Mouse (Mus musculus): ENCODE measurements around the gene Tmem26.

Gene Tmem26

DNA sequence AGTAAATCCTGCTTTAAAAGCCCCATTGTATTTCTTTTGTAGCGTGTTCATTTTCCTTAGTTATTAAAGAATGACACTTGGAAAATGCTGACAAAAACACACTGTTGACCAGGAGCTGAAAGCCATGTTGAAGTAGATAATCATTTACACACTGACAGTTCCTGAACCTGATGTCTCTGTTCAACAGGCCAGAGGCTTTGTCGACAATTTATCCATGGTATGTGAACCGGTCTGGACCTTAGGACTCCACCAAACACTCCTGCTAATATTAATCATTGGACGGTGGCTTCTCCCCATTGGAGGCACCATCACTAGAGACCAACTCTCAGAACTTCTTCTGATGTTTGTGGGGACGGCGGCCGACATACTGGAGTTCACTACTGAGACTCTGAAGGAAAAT is 27.5 kb downstream of the Tmem26 start:
- DNase-seq (ENCODE audit: low spot score in 2 of 2): no peak

DNA sequence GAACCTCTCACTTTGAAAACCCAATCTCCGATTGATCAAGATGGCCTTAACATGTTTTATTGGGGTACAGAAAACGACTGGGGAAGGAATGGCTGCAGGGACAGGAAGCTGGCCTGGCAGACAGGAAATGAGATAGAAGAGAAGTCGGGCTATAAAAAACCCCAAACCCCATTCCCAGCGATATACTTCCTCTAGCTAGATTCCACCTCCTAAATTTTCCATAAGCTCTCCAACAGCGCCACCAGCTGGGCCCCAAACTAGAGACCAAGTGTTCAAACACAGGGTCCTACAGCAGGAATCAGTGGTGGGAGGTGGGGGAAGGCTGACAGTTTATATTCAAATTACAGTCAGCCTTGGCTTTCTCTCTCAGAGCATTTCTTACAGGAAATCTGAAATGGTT is 35.8 kb downstream of the Tmem26 start:
- DNase-seq (ENCODE audit: low spot score in 2 of 2): peak in 1 of 2 experiments; percentile 13

DNA sequence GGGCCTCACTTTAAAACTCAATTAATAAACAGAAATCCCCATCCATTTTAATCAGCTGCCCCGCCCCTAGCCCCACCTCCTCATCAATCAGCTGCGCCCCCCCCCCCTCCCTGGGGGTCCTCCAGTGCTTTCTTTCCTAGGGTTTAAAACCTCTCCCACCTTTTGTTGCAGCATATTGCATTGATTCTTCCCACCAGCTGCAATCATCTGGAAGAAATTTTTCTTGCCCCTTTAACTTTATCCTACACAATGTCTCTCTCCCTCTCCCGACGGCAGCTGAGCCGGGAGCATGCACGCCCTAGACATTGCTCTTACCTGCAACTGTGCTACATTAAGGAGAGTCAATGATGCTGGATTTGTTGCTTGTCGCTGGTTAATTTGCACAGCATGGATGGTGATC is 36.3 kb downstream of the Tmem26 start:
- no peak for DNase-seq (ENCODE audit: low spot score in 2 of 2)

DNA sequence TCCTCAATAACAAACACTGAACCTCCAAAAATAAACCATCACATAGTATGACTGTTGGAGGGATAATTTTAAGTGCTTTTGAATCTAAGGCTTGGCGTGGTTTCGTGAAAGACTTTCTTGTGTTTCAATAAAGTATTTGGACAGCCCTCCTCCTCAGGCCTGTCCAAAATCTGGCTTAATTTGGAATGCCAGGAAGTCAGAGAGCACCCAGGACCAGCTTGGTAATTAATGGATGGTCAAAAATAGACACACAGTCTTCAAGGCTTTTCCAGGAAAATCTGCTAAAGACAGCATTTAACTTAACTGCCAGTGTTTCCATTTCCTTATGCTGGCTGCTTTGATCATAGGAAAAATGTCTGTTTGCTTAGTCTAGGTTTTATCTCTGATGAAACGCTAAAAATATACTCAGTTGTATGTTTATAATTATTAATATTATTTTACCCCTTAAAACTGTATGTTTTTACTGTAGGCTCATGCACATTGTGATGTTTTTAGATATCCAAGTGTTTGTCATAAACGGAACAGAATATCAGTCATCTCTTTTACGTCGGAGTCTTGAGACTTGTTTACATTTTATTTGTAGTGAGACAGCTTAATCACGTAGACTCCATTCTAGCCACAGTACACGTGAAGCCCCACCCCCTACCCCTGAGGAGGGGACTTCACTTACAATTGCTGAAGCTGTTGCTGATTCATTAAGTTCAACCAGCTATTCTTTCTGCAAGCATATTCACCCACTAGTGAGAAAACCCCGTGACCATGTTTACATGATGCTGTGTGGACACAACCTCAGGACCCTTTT is 57.8 kb downstream of the Tmem26 start:
- no peak for DNase-seq (ENCODE audit: low spot score in 2 of 2)

DNA sequence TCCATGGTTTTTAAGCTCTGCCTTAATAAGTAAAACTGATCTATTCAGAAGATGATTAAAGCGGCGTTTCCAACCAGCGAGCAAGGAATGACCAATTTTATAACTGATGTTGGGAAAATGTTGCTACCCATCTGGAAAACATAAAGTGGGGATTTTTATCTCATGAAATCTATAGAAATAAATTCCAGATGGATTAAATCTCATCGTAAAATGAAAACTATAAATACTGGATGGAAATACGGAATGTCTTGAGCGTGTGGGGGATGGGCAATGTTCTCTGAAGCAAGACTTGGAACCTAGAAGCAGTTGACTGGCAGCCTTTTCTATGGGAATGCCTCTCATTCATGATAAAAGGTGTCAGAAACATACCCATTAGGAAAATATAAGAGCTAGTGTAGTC is 59.3 kb downstream of the Tmem26 start:
- DNase-seq (ENCODE audit: low spot score in 2 of 2): no peak

DNA sequence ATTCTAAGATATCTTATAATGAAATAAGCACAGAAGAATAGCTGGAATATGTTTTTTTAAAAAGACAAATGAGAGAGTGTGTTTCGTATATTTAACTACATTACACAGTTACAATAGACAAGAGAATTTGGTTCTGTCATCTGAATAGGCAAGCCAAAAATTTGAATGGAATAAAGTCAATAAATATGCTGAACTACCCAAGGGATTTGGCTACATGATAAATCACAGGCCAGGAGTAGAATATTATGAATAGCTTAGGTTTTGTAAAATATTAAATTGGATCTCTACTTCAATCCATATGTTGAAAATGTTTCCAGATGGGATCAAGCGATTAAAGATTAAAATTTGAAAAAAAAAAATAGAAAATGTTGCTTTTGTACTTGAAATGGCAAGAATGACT is 60.4 kb downstream of the Tmem26 start:
- no peak for DNase-seq (ENCODE audit: low spot score in 2 of 2)

DNA sequence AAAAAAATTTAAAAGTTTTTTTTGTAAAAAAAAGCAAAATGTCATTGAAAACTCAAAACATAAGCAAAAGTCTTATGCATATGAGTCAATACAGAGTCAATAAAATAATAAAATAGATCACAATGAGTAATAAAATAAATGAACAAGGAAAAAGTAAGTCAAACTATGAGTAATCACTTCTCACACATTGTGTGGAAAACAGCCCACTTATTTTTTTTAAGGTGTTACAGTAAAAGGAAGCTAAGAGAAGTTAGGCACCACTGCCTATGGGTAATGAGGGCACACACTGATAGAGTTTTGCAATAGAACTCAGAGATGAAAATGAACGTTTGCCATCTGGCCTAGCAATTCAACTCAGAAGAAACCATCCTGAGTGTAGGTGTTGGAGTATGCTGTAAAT is 61.0 kb downstream of the Tmem26 start:
- DNase-seq (ENCODE audit: low spot score in 2 of 2): no peak

DNA sequence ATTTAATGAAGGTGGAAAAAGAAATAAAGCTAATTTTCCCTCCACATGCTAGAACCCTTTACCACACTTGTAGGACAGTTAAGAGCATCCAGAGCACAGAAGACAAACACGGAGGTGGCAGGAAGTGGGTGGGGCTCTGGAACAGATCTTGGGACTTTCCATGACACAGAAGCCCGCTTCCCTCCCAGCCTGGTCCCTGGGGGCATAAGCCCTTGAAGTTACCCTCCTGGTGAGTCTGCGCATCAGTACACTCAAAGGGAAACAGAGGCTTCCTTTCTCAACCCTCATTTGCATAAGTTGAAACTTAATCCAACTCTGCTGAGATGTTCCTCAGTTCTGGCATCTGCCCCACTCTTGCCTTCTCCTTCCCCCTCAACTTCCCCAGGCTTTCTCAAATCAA is 72.0 kb downstream of the Tmem26 start:
- DNase-seq (ENCODE audit: low spot score in 2 of 2): peak in 1 of 2 experiments; percentile 2

DNA sequence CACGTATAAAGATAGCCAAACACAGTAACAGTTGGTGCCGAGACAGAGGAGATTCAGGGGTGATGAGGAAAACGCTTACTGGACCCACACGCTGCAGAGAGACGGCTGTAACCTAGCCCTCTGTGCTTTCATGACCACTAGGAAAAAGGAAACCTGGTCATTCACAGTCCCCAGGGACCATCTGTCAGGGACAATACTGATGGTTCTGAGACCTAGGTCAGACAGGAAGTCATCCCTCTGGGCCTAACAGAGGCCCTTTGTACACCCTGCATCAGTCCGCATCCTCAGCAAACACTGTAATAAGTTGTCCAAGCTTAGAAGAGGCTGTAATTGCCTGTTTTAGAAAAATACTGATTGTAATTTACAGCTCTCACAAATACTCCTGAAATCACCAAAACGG is 76.4 kb downstream of the Tmem26 start:
- DNase-seq (ENCODE audit: low spot score in 2 of 2): no peak

DNA sequence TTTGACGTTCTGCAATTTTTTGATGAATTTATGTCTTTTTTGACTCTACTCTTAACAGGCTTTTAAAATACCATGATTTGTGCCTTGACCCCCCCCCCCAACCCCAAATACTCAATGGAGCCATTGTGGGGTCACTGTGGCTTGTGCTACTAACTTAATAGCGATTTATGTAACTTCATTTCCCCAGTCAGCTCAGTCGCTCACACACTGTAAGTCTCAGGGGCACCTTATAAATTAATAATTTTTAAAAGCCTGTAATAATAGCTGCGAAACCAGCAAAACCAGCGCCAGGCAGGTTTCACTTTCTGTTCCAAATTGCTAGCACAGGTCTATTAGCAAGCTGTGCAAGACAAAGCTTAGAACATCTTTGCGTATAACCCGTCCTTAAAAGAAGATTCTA is 76.9 kb downstream of the Tmem26 start:
- DNase-seq (ENCODE audit: low spot score in 2 of 2): no peak

DNA sequence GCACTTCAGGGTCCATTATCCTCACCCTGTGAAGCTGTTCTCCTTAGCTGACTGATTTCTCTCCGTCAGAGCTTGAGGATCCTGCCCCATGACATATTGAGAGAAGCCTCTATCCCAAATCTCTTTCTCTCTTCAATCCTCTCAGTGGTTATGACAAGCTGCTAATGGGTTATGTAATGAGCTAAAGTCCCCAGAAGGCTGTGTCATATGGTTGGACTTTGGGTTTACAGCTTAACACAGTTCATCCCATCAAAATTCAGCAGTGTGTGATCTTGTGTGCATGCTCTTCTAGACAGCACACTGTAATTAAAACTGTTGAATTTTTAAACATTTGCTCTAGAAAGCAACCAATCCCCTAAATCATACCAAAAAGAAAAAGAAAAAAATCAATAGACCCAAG is 82.9 kb downstream of the Tmem26 start:
- no peak for DNase-seq (ENCODE audit: low spot score in 2 of 2)

DNA sequence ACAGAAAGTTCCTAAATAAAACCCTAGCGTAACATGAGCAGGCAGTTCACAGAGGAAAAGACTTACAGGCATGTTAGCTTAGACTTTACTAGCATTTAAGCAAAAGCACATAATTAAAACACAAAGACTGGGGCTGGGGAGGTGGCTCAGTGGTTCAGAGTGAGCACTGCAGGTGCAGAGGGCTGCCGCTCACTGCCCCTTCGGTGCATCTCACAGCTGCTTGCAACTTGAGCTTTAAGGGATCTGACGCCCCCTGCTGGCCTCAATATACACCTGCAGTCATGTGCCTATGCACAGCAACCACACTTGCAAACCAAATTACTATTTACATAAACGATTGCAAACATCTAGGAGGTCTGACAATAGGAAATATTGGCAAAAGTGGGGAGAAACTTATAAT is 87.5 kb downstream of the Tmem26 start:
- no peak for DNase-seq (ENCODE audit: low spot score in 2 of 2)

DNA sequence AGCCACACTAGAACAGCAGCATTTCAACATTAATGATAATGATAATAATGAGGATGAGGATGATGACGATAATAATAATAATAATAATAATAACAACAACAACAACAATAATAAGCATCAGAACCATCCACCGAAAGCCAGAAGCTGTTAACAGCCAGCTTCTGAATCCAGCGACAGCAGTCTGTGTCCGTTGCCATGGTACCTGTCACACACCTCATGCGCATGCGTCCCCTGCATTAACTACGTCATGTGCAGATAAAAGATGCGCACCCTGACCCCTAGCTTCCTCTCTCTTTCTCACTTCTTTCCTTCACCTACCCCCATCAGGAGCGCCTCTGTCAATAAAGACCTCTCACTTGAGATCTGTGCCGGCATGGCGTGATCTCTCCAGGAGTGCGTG is 89.3 kb downstream of the Tmem26 start:
- no peak for DNase-seq (ENCODE audit: low spot score in 2 of 2)

DNA sequence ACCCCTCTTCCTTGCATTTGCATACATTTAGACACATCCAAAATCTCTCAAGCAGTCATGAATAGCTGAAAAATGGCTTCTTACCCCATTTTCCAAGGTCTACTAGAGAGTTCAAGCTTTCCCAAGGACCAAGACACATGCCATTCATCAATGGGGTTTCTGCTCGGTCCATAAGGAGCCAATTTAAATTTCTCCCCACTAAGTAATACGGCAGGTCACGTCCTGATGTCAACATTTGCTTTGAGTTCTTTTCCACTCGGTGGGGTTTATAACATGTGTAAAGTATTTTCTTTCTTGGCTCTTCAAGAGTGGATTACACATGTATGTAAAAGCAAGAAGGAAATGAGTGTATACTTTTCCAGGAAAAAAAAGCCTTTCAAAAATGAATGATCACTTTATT is 93.8 kb downstream of the Tmem26 start:
- DNase-seq (ENCODE audit: low spot score in 2 of 2): no peak

DNA sequence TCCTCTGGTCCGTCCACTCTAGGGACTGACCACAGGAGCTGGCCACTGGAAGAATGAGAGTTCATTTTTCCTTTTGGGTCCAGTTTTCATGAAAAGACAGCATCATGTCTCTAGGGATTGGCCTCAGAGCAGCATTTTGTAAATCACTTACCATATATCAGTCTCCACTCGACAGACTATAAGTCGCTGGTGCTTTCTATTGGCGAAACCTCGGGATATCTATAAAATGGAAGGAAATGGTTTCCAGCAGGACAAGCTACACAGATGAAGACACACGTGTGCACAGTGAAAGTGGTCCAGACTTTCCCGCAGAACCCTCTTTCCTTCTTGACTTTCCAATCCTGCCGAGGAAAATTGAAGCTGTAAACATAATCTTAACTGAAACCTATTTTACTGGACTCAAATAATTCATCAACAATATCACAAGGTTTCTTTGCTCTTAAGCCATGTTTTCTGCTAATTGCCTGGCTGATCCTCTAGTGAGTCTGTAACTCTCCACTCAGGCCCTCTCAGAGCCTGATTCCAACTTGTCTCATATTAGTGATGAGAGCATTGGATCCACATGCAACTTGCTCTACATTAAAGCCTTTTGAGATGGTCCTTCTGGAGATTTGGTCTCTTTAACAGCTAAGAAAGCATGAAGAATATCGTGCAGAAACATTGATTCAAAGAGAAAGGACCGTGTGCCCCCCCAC is 94.8 kb downstream of the Tmem26 start:
- no peak for DNase-seq (ENCODE audit: low spot score in 2 of 2)

DNA sequence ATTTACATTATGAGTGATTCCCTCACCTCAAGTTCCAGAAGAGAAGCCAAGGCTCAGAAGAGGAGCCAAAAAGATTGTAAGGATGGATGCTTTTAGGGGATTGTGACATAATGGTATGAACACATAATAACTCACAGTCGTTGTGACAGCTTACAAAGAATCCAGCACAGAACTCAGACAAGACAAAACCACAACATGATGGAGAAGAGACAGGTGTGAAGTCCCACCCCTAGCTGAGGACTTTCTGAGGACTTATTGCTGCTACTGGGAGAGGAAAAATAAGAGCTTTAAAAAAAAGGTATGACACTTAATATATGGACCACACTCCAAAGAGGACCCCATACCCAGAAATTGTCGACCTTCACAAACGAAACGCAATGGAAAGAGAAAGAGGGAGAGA is 101.1 kb downstream of the Tmem26 start:
- no peak for DNase-seq (ENCODE audit: low spot score in 2 of 2)

All from urinary bladder, postnatal 36 days (tissue).